Mouse (Mus musculus) ES-Bruce4 (cell line): ENCODE results near the gene Ggt5.

Source experiments
- CTCF ChIP-seq: IDR thresholded peaks from one replicate; pipeline ENCODE4 v1.8.1; 2011; ENCODE audit warnings: low read depth, low read length
- EP300 ChIP-seq: IDR thresholded peaks from 2 replicates; pipeline ENCODE4 v1.6.1; 2011; ENCODE audit warnings: low read depth, low read length; ENCODE audit not compliant: insufficient read depth
- POLR2A ChIP-seq: IDR thresholded peaks from one replicate; pipeline ENCODE4 v1.8.1; 2011; ENCODE audit warnings: low read length; ENCODE audit not compliant: insufficient read depth

DNA sequence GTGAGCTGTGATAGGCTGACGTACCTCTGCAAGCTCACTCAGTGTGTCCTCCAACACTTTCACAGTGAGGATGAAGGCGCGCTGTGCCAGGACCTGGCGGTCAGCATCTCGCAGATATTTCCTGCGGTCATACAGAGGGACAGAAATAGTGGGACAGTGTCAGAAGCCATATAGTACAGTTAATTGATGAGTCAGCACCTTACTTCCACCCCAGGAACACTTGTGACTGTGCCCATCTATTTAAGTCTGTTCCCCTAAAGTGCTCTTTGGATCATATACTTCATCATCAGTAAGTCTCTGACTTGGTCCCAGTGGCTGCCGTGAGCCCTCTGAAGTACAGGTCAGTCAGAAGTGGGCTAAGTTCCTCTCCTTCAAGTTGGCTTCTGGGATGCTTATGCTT, 68.6 kb downstream of the Ggt5 start:
- TF ChIP-seq CTCF, result no peak
- no peak for TF ChIP-seq POLR2A
- no peak for TF ChIP-seq EP300
